Mouse (Mus musculus) thymus, adult 2 months (tissue): ENCODE data around the gene Lrp6. TPM values are rescaled to one million over a fixed set of nuclear protein-coding genes. Genes with fewer than 3 reads are reported as not detected.

ENCODE experiments used
- DNase-seq: peaks from one replicate; pipeline ENCODE4 v3.0.0; 2021
- H3K27ac ChIP-seq: fragments of 200-500 bp; 2 replicates; pipeline ENCODE4 v1.5.1; 2012; ENCODE audit warnings: low read length, control low read depth; ENCODE audit not compliant: control insufficient read depth, insufficient read depth
- H3K27me3 ChIP-seq: fragments of 200-500 bp; 2 replicates; pipeline ENCODE4 v1.6.1; 2012; ENCODE audit warnings: mild to moderate bottlenecking, low read length, moderate library complexity, mixed read lengths; ENCODE audit not compliant: control insufficient read depth, insufficient read depth
- H3K36me3 ChIP-seq: fragments of 200-500 bp; 2 replicates; pipeline ENCODE4 v1.6.1; 2012; ENCODE audit warnings: mild to moderate bottlenecking, low read length, moderate library complexity; ENCODE audit not compliant: control insufficient read depth, insufficient read depth
- H3K4me1 ChIP-seq: fragments of 200-500 bp; replicated peaks from 2 replicates; pipeline ENCODE4 v1.6.1; 2012; ENCODE audit warnings: low read length; ENCODE audit not compliant: control insufficient read depth, insufficient read depth
- H3K4me3 ChIP-seq: fragments of 200-500 bp; 2 replicates; pipeline ENCODE4 v1.5.1; 2012; ENCODE audit warnings: mild to moderate bottlenecking, low read length, control low read depth, moderate library complexity; ENCODE audit not compliant: control insufficient read depth, insufficient read depth
- CTCF ChIP-seq: fragments of 200-500 bp; IDR thresholded peaks from 2 replicates; pipeline ENCODE4 v1.5.1; 2012; ENCODE audit warnings: mild to moderate bottlenecking, control low read depth, low read length, moderate library complexity, borderline replicate concordance; ENCODE audit not compliant: control insufficient read depth, poor library complexity, insufficient read depth; ENCODE audit errors: extremely low read depth
- POLR2A ChIP-seq: fragments of 200-500 bp; IDR thresholded peaks from 2 replicates; pipeline ENCODE4 v1.6.1; 2012; ENCODE audit warnings: mild to moderate bottlenecking, low read length, control low read depth, moderate library complexity; ENCODE audit not compliant: control insufficient read depth, poor library complexity, insufficient read depth; ENCODE audit errors: extremely low read depth
- WGBS: fragments of 180-500 bp; shearing (Covaris S2); methylation state at CpG from one replicate; pipeline ENCODE4 v1.1.7; 2018; 5-methylcytosine and 5-hydroxymethylcytosine counted together
- polyA plus RNA-seq: library from polyadenylated mRNA; depleted of rRNA; stranded (reverse); fragments of >200 nt; gene quantifications from 2 replicates; pipeline ENCODE4 v1.2.3, GENCODE M21; 2012

The Lrp6 gene
- polyA plus RNA-seq, 1 experiment = 28.3 TPM

DNA sequence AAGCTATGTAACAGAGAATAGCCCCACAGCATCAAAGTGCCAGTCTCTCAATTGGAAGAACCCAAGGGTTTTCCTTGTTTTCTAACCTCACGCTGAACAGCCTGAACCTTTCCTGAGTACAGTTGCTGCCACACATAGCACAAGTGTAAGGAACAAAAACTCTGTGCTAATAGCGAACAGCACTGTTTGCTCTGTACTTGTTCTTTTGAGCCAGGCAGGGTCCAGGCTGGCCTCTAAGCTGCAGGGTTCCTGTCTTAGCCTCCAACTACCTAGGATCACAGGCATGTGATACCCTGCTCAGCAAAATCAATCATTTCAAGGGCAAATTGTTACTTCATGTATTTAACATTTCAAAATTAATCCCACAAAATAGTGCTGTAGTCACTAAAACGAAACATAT, 7.1 kb downstream of the Lrp6 start:
- Histone ChIP-seq H3K27ac (no peak overlapping the region), H3K4me1 (peaks cover 2% of the 10 kb centered on the region), H3K36me3 (no peaks in the 10 kb centered on the region), H3K27me3 (no peaks in the 10 kb centered on the region), H3K4me3 (no peak overlapping the region)
- TF ChIP-seq CTCF (no peak), POLR2A (no peak)
- DNase-seq = no peak
- 86% methylated on average over 3 of the region's 3 CpGs for WGBS

DNA sequence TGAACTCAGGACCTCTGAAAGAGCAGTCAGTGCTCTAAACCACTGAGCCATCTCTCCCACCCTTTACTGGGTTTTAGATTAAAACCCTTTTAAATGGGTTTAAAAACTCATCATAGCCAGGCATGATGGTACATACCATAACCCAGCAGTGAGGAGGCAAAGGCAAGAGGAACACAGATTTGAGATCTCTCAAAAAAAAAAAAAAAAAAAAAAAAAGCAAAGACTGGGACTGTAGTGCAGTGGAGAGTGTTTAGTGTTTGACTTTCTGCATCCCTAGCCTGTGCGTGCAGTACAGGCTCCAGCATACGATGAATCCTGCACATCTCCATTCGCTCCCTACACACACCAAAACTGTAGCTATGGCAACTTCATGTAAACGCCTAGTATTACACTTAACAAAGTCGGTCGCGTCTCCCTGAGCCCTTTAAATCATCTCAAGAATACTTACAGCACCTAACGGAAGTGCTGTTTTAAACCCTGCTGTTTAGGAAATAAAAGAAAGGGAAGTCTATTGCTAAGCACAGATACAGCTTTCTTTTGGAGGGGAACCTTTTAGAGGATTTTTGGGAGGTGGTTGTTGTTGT, 8.1 kb downstream of the Lrp6 start:
- Histone ChIP-seq H3K4me3 (no peak overlapping the region), H3K27ac (no peak overlapping the region), H3K27me3 (no peaks in the 10 kb centered on the region), H3K4me1 (peaks cover 2% of the 10 kb centered on the region), H3K36me3 (no peaks in the 10 kb centered on the region)
- 11% methylated on average over 8 of the region's 8 CpGs for whole genome bisulfite sequencing
- DNase-seq = no peak
- TF ChIP-seq POLR2A (no peak), CTCF (no peak)

DNA sequence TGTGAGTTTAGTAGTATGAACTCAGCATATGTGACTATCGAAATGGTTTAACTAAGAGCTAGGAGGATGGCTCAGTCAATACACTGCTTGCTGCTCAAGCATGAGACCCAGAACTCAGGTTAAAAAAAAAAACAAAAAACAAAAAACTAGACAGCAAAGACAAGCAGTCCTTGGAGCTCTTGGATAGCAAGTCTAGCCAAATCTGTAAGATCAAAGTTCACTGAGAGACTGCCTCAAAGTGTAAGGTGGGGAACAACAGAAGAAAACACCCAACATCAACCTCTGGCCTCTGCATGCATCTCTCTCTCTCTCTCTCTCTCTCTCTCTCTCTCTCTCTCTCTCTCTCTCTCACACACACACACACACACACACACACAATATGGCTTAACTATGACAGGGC, 9.7 kb downstream of the Lrp6 start:
- no peak for DNase-seq
- WGBS = 93% methylated on average over 1 of the region's 1 CpGs
- H3K4me3 ChIP-seq = no peak overlapping the region
- no peaks in the 10 kb centered on the region for H3K36me3 ChIP-seq
- no peaks in the 10 kb centered on the region for H3K27me3 ChIP-seq
- no peak overlapping the region for H3K27ac ChIP-seq
- H3K4me1 ChIP-seq = peaks cover 2% of the 10 kb centered on the region; the same call in 1 of the 2 replicates
- TF ChIP-seq POLR2A (no peak), CTCF (no peak)

DNA sequence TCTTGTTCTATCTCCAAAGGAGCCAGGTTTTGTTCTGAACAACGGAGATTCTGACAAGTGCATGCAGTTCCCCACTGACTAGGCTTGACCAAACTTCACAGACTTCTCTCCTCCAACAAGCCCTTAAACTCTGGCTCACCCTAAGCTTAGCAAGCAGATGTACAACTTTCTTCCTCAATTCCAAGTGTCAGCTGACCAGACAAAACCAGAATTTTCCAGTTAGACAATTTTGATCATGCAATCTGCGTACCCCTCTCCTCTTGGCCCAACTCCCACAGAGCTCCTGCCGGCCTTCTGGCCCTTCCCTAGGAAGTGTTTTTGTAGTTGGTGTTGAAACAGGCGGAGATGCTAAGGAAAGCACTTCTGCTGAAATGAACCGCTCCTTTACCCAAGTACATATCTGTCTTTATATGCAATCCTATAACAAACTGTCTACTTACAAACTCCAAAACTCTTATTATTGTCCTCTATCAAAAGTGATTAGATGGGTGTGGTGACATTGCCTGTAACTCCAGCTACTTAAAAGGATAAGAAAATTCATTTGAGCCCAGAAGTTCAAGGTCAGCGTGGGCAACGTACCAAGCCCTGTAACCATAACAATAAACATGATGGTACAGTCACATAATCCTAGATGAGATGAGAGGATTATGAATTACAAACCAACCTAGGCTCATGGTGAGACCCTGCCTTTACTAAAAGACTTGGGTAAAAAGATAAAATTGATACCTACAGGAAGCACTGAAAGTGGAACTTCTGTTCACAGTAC, 10.4 kb downstream of the Lrp6 start:
- 86% methylated on average over 7 of the region's 7 CpGs for WGBS
- no peak for DNase-seq
- no peak overlapping the region for H3K27ac ChIP-seq

DNA sequence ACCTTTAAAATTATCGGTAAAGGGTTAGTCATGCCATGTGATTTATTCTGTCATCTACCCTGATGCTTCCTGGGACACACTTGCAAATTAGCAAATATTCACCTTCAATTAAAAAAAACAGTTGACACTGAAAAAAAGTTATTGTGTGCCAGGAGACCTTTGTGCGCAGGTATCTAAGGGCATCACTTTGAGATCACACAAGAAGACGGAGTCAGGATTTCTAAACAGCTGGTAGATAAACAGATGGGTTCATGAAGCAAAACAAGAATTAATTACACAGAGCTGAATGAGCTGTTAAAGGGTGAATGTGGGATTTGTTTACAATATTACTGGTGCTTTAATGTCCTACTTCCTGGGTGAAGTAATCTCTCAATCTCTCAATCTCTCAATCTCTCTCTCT, 11.6 kb downstream of the Lrp6 start:
- Histone ChIP-seq H3K36me3 (no peaks in the 10 kb centered on the region), H3K27ac (no peak overlapping the region), H3K4me3 (no peak overlapping the region), H3K4me1 (peaks cover 2% of the 10 kb centered on the region; the same call in 1 of the 2 replicates), H3K27me3 (no peaks in the 10 kb centered on the region)
- no peak for TF ChIP-seq CTCF
- 88% methylated on average over 3 of the region's 3 CpGs for WGBS
- no peak for DNase-seq

More for the DNA sequence above, 10.4 kb downstream of the Lrp6 start:
- TF ChIP-seq CTCF = no peak
- no peak for TF ChIP-seq POLR2A
- H3K27me3 ChIP-seq = no peaks in the 10 kb centered on the region
- no peaks in the 10 kb centered on the region for H3K36me3 ChIP-seq
- H3K4me3 ChIP-seq = no peak overlapping the region
- H3K4me1 ChIP-seq = peaks cover 2% of the 10 kb centered on the region; the same call in 1 of the 2 replicates

DNA sequence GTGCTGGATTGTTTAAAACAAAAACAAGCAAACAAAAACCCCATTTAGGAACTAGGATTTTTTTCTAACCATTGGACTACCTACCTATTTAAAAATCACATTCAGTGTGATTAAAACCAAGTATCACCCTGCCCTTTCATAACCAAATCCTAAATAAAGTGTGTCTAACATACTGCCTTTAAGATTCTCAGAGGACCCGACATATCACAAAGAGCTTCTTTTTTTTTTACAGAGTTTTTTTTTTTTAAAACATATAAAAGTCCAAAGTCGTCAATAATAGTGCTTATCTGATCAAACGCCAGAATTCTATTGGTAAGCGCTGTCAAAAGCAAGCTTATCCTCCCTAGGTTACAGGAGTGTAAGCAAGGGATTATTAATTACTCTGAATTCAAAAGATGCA, 12.5 kb downstream of the Lrp6 start:
- H3K27me3 ChIP-seq = no peaks in the 10 kb centered on the region
- H3K27ac ChIP-seq = no peak overlapping the region
- WGBS = 94% methylated on average over 4 of the region's 4 CpGs
- no peak overlapping the region for H3K4me3 ChIP-seq
- peaks cover 2% of the 10 kb centered on the region; the same call in 1 of the 2 replicates for H3K4me1 ChIP-seq
- DNase-seq = no peak
- H3K36me3 ChIP-seq = no peaks in the 10 kb centered on the region
- TF ChIP-seq CTCF (no peak), POLR2A (no peak)

DNA sequence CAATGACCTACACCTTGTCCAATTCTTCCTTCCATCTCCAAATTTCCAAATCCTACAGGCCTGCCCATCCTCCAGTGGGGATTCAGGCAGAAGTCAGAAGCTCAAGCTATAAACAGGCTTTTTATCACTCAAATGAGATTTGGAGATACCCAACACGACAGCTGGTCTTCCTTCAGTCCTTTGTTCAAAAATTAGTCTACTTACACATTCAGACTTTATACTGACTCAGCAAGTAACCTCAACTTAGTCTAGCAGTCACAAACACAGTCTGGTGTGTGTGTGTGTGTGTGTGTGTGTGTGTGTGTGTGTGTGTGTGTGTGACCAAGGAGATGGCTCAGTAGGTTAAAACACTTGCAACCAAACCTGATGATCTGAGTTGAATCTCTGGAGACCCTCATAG, 15.8 kb downstream of the Lrp6 start:
- WGBS = 54% methylated on average over 1 of the region's 1 CpGs
- H3K36me3 ChIP-seq = no peaks in the 10 kb centered on the region
- DNase-seq = no peak
- TF ChIP-seq POLR2A (no peak), CTCF (no peak)
- H3K27me3 ChIP-seq = no peaks in the 10 kb centered on the region
- H3K4me1 ChIP-seq = no peaks in the 10 kb centered on the region; the same call in 1 of the 2 replicates
- no peak overlapping the region for H3K4me3 ChIP-seq
- H3K27ac ChIP-seq = no peak overlapping the region
